Mouse (Mus musculus): ENCODE data around the gene Foxm1.

DNA sequence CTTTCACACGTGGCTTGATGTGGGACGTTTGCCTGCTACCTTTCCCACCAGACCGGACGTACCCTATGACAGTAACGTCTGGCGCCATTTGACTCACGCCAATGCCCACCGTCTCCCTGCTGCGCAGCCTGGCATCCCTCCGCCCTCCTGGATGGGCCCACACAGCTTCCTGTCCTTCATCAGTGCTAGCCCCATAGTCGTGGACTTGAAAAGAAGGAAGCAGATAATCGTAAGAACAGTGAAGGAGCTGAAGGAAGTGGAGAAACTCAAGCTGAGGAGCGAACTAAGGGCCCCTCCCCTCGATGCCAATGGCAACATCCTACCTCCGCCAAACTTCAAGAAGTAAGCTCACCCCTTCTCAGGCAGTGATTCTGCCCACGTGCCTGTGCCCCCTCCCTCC, 16.9 kb downstream of the Foxm1 start:
- TF ChIP-seq CTCF (IDR thresholded peaks at IDR 0.05; ENCODE audit: low read depth, low read length) (no peak), POLR2A (IDR thresholded peaks at IDR 0.05; ENCODE audit: extremely low read depth, insufficient read depth, low read length) (no peak)
